Mouse (Mus musculus) splenic B cell, adult 2 months (primary cell): ENCODE measurements around the gene Pip4k2b.

Experiments used
- DNase-seq: peaks from one replicate; pipeline ENCODE4 v3.0.0-alpha.2; 2011; ENCODE audit warnings: low read depth, low spot score
- H3K27me3 ChIP-seq: 2 replicates; pipeline ENCODE4 v1.6.1; 2012; ENCODE audit warnings: mild to moderate bottlenecking, low read length, moderate library complexity, mixed read lengths; ENCODE audit not compliant: control insufficient read depth, poor library complexity, insufficient read depth, severe bottlenecking
- H3K36me3 ChIP-seq: 2 replicates; pipeline ENCODE4 v1.6.1; 2012; ENCODE audit warnings: mild to moderate bottlenecking, low read length, moderate library complexity, mixed read lengths; ENCODE audit not compliant: control insufficient read depth, poor library complexity, insufficient read depth, severe bottlenecking

Gene Pip4k2b

GRCm38 (mm10) chr11:97680430-97680829 lies 64.1 kb downstream of the Pip4k2b start:
- peaks cover 32% of the 10 kb centered on the region for H3K36me3 ChIP-seq
- no peaks in the 10 kb centered on the region for H3K27me3 ChIP-seq
- no peak for DNase-seq

- Histone ChIP-seq H3K36me3 (peaks cover 35% of the 10 kb centered on the region), H3K27me3 (no peaks in the 10 kb centered on the region)
- DNase-seq, result no peak
Observed at GRCm38 (mm10) chr11:97678301-97678700, 66.2 kb downstream of the Pip4k2b start.

- peaks cover 38% of the 10 kb centered on the region for H3K36me3 ChIP-seq
- DNase-seq, result no peak
- no peaks in the 10 kb centered on the region for H3K27me3 ChIP-seq
Observed at GRCm38 (mm10) chr11:97677842-97678241, 66.7 kb downstream of the Pip4k2b start.

GRCm38 (mm10) chr11:97677381-97677780 lies 67.1 kb downstream of the Pip4k2b start:
- Histone ChIP-seq H3K27me3 (no peaks in the 10 kb centered on the region), H3K36me3 (peaks cover 38% of the 10 kb centered on the region)
- no peak for DNase-seq

- Histone ChIP-seq H3K27me3 (no peaks in the 10 kb centered on the region), H3K36me3 (peaks cover 31% of the 10 kb centered on the region)
- DNase-seq, result no peak
Observed at GRCm38 (mm10) chr11:97676050-97676754, 68.3 kb downstream of the Pip4k2b start.

GRCm38 (mm10) chr11:97673148-97673547 lies 71.4 kb downstream of the Pip4k2b start:
- Histone ChIP-seq H3K27me3 (no peaks in the 10 kb centered on the region), H3K36me3 (peaks cover 28% of the 10 kb centered on the region)
- no peak for DNase-seq

- H3K27me3 ChIP-seq, result no peaks in the 10 kb centered on the region
- peaks cover 22% of the 10 kb centered on the region for H3K36me3 ChIP-seq
- DNase-seq, result no peak
Observed at GRCm38 (mm10) chr11:97671177-97671527, 73.4 kb downstream of the Pip4k2b start.

- Histone ChIP-seq H3K27me3 (no peaks in the 10 kb centered on the region), H3K36me3 (peaks cover 22% of the 10 kb centered on the region)
- no peak for DNase-seq
Observed at GRCm38 (mm10) chr11:97670234-97671176, 74.0 kb downstream of the Pip4k2b start.

- Histone ChIP-seq H3K27me3 (no peaks in the 10 kb centered on the region), H3K36me3 (peaks cover 19% of the 10 kb centered on the region)
- DNase-seq, result no peak
Observed at GRCm38 (mm10) chr11:97669829-97670228, 74.7 kb downstream of the Pip4k2b start.

- DNase-seq, result no peak
- Histone ChIP-seq H3K27me3 (no peaks in the 10 kb centered on the region), H3K36me3 (peaks cover 19% of the 10 kb centered on the region)
Observed at GRCm38 (mm10) chr11:97669268-97669667, 75.2 kb downstream of the Pip4k2b start.

GRCm38 (mm10) chr11:97668160-97668559 lies 76.3 kb downstream of the Pip4k2b start:
- DNase-seq, result no peak
- H3K36me3 ChIP-seq, result peaks cover 19% of the 10 kb centered on the region
- no peaks in the 10 kb centered on the region for H3K27me3 ChIP-seq

GRCm38 (mm10) chr11:97666794-97667193 lies 77.7 kb downstream of the Pip4k2b start:
- Histone ChIP-seq H3K36me3 (peaks cover 16% of the 10 kb centered on the region), H3K27me3 (no peaks in the 10 kb centered on the region)
- no peak for DNase-seq

- peak; percentile 33 for DNase-seq
- H3K27me3 ChIP-seq, result no peaks in the 10 kb centered on the region
Observed at GRCm38 (mm10) chr11:97666221-97666620, 78.3 kb downstream of the Pip4k2b start.

GRCm38 (mm10) chr11:97665431-97665830 lies 79.1 kb downstream of the Pip4k2b start:
- DNase-seq, result no peak
- Histone ChIP-seq H3K36me3 (peaks cover 12% of the 10 kb centered on the region), H3K27me3 (no peaks in the 10 kb centered on the region)

More at GRCm38 (mm10) chr11:97666221-97666620, 78.3 kb downstream of the Pip4k2b start:
- peaks cover 16% of the 10 kb centered on the region for H3K36me3 ChIP-seq
